Mouse (Mus musculus): Measurements from ENCODE around the gene Rnf157.

DNA sequence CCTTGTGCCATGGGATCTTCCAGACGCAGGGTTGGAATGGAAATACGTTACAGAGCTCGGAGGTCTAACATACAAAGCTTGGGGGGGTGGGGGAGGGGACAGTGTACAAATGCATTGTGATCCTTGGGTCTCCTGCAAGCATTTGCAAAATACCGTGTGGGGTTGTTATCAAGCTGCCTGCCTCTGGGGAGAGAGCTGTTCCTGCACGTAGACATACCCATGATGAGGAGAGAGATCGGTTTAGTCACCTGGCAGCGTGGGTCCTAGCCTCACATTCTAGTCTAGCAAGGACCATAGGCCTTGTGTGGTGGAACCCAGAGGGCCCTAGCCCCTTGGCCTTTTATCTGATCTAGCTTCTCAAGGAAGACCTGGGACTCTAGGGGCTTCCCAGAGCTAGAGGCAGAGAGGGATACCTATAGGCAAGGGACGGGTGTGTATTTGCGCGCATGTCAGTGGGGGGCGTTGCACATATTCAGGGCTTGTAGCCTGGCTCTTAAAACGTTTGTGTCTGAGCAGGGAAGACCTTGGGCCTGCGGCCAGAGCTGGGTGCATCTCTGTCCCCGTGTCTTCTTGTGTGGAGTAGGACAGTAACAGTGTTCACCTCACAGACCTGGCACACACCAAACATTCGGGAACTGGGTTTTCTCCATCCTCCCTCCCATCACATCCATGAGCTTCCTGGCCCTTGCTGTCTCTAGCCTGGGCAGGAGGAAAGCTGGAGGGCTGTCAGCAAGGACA is 29.5 kb upstream of the Rnf157 start:
- TF ChIP-seq EP300 (IDR thresholded peaks at IDR 0.05; ENCODE audit: low read depth) (no peak), CTCF (IDR thresholded peaks at IDR 0.05; ENCODE audit: low read depth) (no peak)
